Mouse (Mus musculus) embryonic facial prominence, embryonic 15.5 days (tissue): ENCODE results near the gene Aktip. TPM values are rescaled to one million over a fixed set of nuclear protein-coding genes. Genes with fewer than 3 reads are reported as not detected.

Experiments used
- ATAC-seq: fragments of 200-750 bp; cut with Nextera tagmentation; 2 replicates; pipeline ENCODE4 v1.8.0; 2017; ENCODE audit warnings: low read depth, moderate TSS enrichment; ENCODE audit not compliant: insufficient number of reproducible peaks, low FRiP score, low TSS enrichment
- H3K27ac ChIP-seq: fragments of 300-500 bp; sonication (generic); replicated peaks from 2 replicates; pipeline ENCODE4 v1.5.1; 2015; ENCODE audit warnings: mild to moderate bottlenecking, inconsistent platforms
- H3K27me3 ChIP-seq: fragments of 300-500 bp; sonication (generic); 2 replicates; pipeline ENCODE4 v1.6.1; 2015; ENCODE audit warnings: inconsistent platforms
- H3K36me3 ChIP-seq: fragments of 300-500 bp; sonication (generic); 2 replicates; pipeline ENCODE4 v1.6.1; 2015; ENCODE audit warnings: mild to moderate bottlenecking, inconsistent platforms
- H3K4me1 ChIP-seq: fragments of 300-500 bp; sonication (generic); 2 replicates; pipeline ENCODE4 v1.6.1; 2015; ENCODE audit warnings: inconsistent platforms
- H3K4me2 ChIP-seq: fragments of 300-500 bp; sonication (generic); replicated peaks from 2 replicates; pipeline ENCODE4 v1.6.1; 2015; ENCODE audit warnings: mild to moderate bottlenecking, inconsistent platforms
- H3K4me3 ChIP-seq: fragments of 300-500 bp; sonication (generic); replicated peaks from 2 replicates; pipeline ENCODE4 v1.5.1; 2015; ENCODE audit warnings: mild to moderate bottlenecking, inconsistent platforms
- H3K9ac ChIP-seq: fragments of 300-500 bp; sonication (generic); 2 replicates; pipeline ENCODE4 v1.6.1; 2015; ENCODE audit warnings: inconsistent platforms
- H3K9me3 ChIP-seq: fragments of 300-500 bp; sonication (generic); replicated peaks from 2 replicates; pipeline ENCODE4 v1.6.1; 2016; ENCODE audit warnings: inconsistent platforms
- WGBS: fragments of 180-500 bp; shearing (Covaris S2); methylation state at CpG from one replicate; pipeline ENCODE4 v1.1.7; 2015; 5-methylcytosine and 5-hydroxymethylcytosine counted together
- polyA plus RNA-seq: library from polyadenylated mRNA; unstranded; fragments of >200 nt; fragmentation: Nextera tagmentation; extraction: Ambion mirVana; gene quantifications from 2 replicates; pipeline ENCODE4 v1.2.1, GENCODE M21; 2015

Gene Aktip
- polyA plus RNA-seq, 1 experiment from 2014 or later: 60.6 TPM

- Histone ChIP-seq H3K27ac (peak overlapping the region; percentile 88), H3K4me1 (peaks cover 17% of the 10 kb centered on the region), H3K9me3 (no peaks in the 10 kb centered on the region), H3K4me3 (no peak overlapping the region), H3K4me2 (0 out of 2 replicates have a peak overlapping the region, but pooled peaks have one; percentile 4), H3K36me3 (no peaks in the 10 kb centered on the region), H3K9ac (no peak overlapping the region), H3K27me3 (no peaks in the 10 kb centered on the region)
- peak; percentile 83 for ATAC-seq
- 30% methylated on average over 5 of the region's 5 CpGs for WGBS
Observed at GRCm38 (mm10) chr8:91217062-91217905, 17.5 kb upstream of the Aktip start.

DNA sequence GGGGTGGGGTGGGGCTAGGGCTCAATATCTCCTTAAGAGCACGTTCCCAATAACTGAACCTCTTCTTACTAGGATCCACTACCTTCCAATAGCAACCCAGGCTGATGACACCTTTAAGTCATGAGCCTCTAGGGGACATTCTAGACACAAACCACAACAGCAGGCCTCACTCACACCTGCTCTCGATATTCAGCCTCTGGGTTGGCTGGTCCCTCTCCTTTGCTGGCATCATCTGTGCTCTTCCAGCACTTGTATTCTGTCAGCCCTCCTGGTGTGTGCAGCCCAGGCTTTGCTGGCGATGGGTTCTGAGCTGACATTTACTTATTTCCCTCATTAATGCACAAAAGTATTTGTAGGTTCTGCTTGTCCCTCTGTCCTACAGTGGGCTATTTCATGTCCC is 14.5 kb upstream of the Aktip start:
- Histone ChIP-seq H3K4me2 (no peak overlapping the region), H3K4me1 (peaks cover 17% of the 10 kb centered on the region), H3K9me3 (no peaks in the 10 kb centered on the region), H3K4me3 (no peak overlapping the region), H3K9ac (no peak overlapping the region), H3K27ac (no peak overlapping the region), H3K36me3 (no peaks in the 10 kb centered on the region), H3K27me3 (no peaks in the 10 kb centered on the region)
- no peak for ATAC-seq
- WGBS: 80% methylated on average over 3 of the region's 3 CpGs

- 53% methylated on average over 2 of the region's 2 CpGs for WGBS
- ATAC-seq: no peak
- Histone ChIP-seq H3K4me3 (no peak overlapping the region), H3K36me3 (no peaks in the 10 kb centered on the region), H3K9ac (no peak overlapping the region), H3K9me3 (no peaks in the 10 kb centered on the region), H3K4me1 (peaks cover 10% of the 10 kb centered on the region), H3K27ac (no peak overlapping the region), H3K27me3 (no peaks in the 10 kb centered on the region), H3K4me2 (no peak overlapping the region)
Observed at GRCm38 (mm10) chr8:91212948-91213347, 13.2 kb upstream of the Aktip start.

DNA sequence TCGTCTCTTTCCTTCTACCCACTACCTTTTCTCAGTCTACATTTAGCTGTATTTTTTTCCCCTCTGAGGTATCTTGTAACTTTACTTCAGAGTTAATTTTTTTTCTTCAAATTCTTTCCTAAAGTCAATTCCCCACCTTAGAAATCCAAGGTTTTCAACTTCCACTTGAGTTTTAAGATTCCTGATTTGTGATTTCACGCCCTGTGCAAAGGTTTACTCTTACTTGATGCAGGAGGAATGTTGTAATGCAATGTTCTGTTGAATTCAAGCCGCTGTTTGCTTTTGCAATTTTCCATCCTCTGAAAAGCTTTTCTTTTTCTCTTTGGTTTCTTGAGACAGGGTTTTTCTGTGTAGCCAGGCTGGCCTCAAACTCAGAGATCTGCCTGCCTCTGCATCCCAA is 9.9 kb upstream of the Aktip start:
- Histone ChIP-seq H3K27me3 (no peaks in the 10 kb centered on the region), H3K36me3 (no peaks in the 10 kb centered on the region), H3K27ac (no peak overlapping the region), H3K9ac (no peak overlapping the region), H3K4me2 (no peak overlapping the region), H3K4me3 (no peak overlapping the region), H3K9me3 (no peaks in the 10 kb centered on the region), H3K4me1 (no peaks in the 10 kb centered on the region)
- WGBS: 64% methylated on average over 3 of the region's 3 CpGs
- no peak for ATAC-seq

- Histone ChIP-seq H3K27me3 (no peaks in the 10 kb centered on the region), H3K4me1 (no peaks in the 10 kb centered on the region), H3K4me3 (no peak overlapping the region), H3K9ac (no peak overlapping the region), H3K36me3 (no peaks in the 10 kb centered on the region), H3K9me3 (no peaks in the 10 kb centered on the region), H3K27ac (no peak overlapping the region), H3K4me2 (no peak overlapping the region)
- no peak for ATAC-seq
- 68% methylated on average over 2 of the region's 2 CpGs for WGBS
Observed at GRCm38 (mm10) chr8:91207676-91208075, 7.9 kb upstream of the Aktip start.

GRCm38 (mm10) chr8:91205897-91206296 is 6.1 kb upstream of the Aktip start:
- WGBS: 82% methylated on average over 6 of the region's 6 CpGs
- no peaks in the 10 kb centered on the region for H3K36me3 ChIP-seq
- no peak for ATAC-seq

DNA sequence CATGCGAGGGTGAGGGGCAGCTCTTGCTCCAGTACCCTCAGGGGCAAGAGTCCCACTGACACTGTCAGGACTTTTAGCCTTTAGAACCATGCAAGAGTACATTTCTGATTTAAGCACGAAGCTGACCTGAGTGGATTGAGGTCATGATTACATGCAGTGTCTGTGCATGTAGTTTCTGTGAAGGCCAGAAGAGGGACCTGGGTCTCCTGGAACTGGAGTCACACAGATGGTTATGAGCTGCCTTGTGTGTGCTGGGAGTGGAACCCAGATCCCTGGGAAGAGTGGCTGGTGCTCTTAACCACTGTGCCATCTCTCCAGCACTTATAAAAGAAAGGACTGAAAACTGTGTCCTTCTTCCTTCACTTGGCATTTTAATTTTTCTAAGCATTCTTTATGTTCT is 1.4 kb upstream of the Aktip start:
- no peak overlapping the region for H3K27ac ChIP-seq
- 65% methylated on average over 2 of the region's 2 CpGs for WGBS
- no peak overlapping the region for H3K4me2 ChIP-seq
- H3K4me3 ChIP-seq: no peak overlapping the region
- no peaks in the 10 kb centered on the region for H3K36me3 ChIP-seq
- no peaks in the 10 kb centered on the region for H3K9me3 ChIP-seq
- ATAC-seq: no peak
- H3K27me3 ChIP-seq: no peaks in the 10 kb centered on the region
- H3K9ac ChIP-seq: no peak overlapping the region
- H3K4me1 ChIP-seq: peaks cover 17% of the 10 kb centered on the region; the same call in 1 of the 2 replicates

More at GRCm38 (mm10) chr8:91205897-91206296, 6.1 kb upstream of the Aktip start:
- no peak overlapping the region for H3K27ac ChIP-seq
- no peak overlapping the region for H3K4me3 ChIP-seq
- H3K27me3 ChIP-seq: no peaks in the 10 kb centered on the region
- no peaks in the 10 kb centered on the region for H3K4me1 ChIP-seq
- H3K4me2 ChIP-seq: no peak overlapping the region
- no peaks in the 10 kb centered on the region for H3K9me3 ChIP-seq
- no peak overlapping the region for H3K9ac ChIP-seq

DNA sequence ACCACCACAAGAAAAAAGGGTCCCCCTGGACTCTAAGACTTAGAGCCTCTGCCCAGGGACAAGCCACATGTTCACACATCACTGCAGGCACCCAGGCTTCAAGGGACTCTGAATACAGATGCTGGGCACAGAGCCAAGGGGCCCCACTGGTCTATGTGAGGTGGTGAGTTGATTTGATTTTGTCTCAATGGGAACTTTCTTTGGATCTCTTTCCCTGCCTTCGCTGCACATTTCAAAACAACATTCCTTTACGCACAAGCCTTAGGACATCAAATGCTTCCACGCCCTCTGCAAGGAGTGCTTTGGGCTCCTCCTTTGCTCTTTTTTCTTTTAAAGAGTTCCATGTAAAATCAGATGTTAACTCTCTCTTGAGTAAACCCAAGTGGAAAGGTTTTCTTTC is 1.7 kb downstream of the Aktip start:
- Histone ChIP-seq H3K9ac (no peak overlapping the region), H3K9me3 (no peaks in the 10 kb centered on the region), H3K4me1 (peaks cover 20% of the 10 kb centered on the region; the same call in 1 of the 2 replicates), H3K36me3 (no peaks in the 10 kb centered on the region), H3K4me3 (no peak overlapping the region), H3K27me3 (no peaks in the 10 kb centered on the region), H3K4me2 (no peak overlapping the region), H3K27ac (peak overlapping the region; percentile 48; the same call in 1 of the 2 replicates)
- WGBS: 22% methylated on average over 3 of the region's 3 CpGs
- ATAC-seq: no peak; the same call in 1 of the 2 replicates

GRCm38 (mm10) chr8:91197233-91197632 is 2.5 kb downstream of the Aktip start:
- Histone ChIP-seq H3K9ac (no peak overlapping the region), H3K4me2 (no peak overlapping the region), H3K36me3 (no peaks in the 10 kb centered on the region), H3K27ac (no peak overlapping the region), H3K4me1 (peaks cover 28% of the 10 kb centered on the region), H3K4me3 (no peak overlapping the region), H3K9me3 (no peaks in the 10 kb centered on the region), H3K27me3 (no peaks in the 10 kb centered on the region)
- WGBS: 85% methylated on average over 5 of the region's 5 CpGs
- ATAC-seq: no peak

DNA sequence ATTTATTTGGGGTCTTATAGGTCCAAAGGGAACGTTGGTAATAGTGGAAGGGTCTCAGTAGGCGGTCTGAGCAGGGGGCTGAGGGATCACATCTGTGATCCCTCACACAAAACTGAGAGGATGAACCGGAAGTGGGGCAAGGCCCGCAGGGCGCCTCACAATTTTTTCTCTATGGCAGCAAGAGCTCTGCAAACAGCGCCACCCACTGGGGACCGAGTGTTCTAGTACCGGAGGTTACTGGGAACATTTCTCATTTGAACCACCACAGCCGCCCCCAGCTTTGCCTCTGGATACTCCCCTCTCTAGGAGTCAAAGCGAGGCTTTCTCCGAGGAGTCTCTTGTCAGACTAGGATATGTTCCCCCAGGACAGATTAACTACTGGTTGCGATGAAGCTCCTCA is 3.1 kb downstream of the Aktip start:
- H3K4me3 ChIP-seq: no peak overlapping the region
- 79% methylated on average over 12 of the region's 12 CpGs for WGBS
- H3K27me3 ChIP-seq: no peaks in the 10 kb centered on the region
- no peak for ATAC-seq
- H3K9me3 ChIP-seq: no peaks in the 10 kb centered on the region
- peaks cover 29% of the 10 kb centered on the region for H3K4me1 ChIP-seq
- no peak overlapping the region for H3K27ac ChIP-seq
- H3K4me2 ChIP-seq: no peak overlapping the region
- no peaks in the 10 kb centered on the region for H3K36me3 ChIP-seq
- H3K9ac ChIP-seq: no peak overlapping the region

GRCm38 (mm10) chr8:91194081-91194480 is 5.7 kb downstream of the Aktip start:
- Histone ChIP-seq H3K27ac (no peak overlapping the region), H3K36me3 (no peaks in the 10 kb centered on the region), H3K9ac (no peak overlapping the region), H3K9me3 (no peaks in the 10 kb centered on the region), H3K27me3 (peaks cover 7% of the 10 kb centered on the region), H3K4me1 (peaks cover 43% of the 10 kb centered on the region), H3K4me2 (no peak overlapping the region), H3K4me3 (no peak overlapping the region)
- ATAC-seq: no peak
- 73% methylated on average over 2 of the region's 2 CpGs for WGBS

DNA sequence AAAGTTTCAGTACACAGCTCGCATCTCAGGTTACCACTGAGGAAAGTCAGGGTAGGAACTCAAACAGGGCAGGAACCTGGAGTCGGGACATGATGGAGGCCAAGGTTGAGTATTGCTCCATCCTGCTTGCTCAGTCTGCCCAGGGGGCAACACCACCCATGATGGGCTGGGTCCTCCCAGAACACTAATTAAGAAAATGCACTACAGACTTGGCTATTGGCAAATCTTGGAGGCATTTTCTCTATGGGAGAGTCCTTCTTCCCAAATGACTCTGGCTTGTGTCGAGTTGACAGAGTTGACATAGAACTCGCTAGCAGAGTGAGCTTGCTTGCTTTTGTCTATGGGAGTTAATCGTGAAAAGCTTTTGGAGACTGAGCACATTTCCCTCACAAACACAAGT is 6.8 kb downstream of the Aktip start:
- Histone ChIP-seq H3K36me3 (no peaks in the 10 kb centered on the region), H3K9me3 (no peaks in the 10 kb centered on the region), H3K9ac (no peak overlapping the region), H3K27me3 (peaks cover 16% of the 10 kb centered on the region), H3K4me1 (peaks cover 36% of the 10 kb centered on the region), H3K4me2 (no peak overlapping the region), H3K4me3 (no peak overlapping the region), H3K27ac (no peak overlapping the region)
- whole genome bisulfite sequencing: 73% methylated on average over 5 of the region's 5 CpGs
- ATAC-seq: no peak
